Mouse (Mus musculus): ENCODE measurements at regions not wholly inside any gene's neighbourhood (a gene's known extent, or its start where the extent isn't known, plus 50 kb on each side); places are given as distances from the start of the nearest gene placed in this dataset.
A peak's percentile ranks its signal among the peaks of the same experiment; 100 is the strongest.

GRCm38 (mm10) chr13:101505054-101505453, 263.0 kb downstream of the Pik3r1 start:
- no peak for DNase-seq (ENCODE audit: low read depth, low spot score)

- no peak for DNase-seq (ENCODE audit: low read depth, low spot score)
Observed at GRCm38 (mm10) chr13:101504241-101504640, 263.8 kb downstream of the Pik3r1 start.

- DNase-seq (ENCODE audit: low read depth, low spot score), result no peak
Observed at GRCm38 (mm10) chr13:101501845-101502284, 266.2 kb downstream of the Pik3r1 start.

GRCm38 (mm10) chr13:101501061-101501460, 267.0 kb downstream of the Pik3r1 start:
- DNase-seq (ENCODE audit: low read depth, low spot score), result no peak

- peak; percentile 37 for DNase-seq (ENCODE audit: low read depth, low spot score)
Observed at GRCm38 (mm10) chr13:101491835-101492234, 276.2 kb downstream of the Pik3r1 start.

GRCm38 (mm10) chr13:101490961-101491360, 277.1 kb downstream of the Pik3r1 start:
- DNase-seq (ENCODE audit: low read depth, low spot score), result no peak

- no peak for DNase-seq (ENCODE audit: low read depth, low spot score)
Observed at GRCm38 (mm10) chr13:101487621-101488020, 280.4 kb downstream of the Pik3r1 start.

- no peak for DNase-seq (ENCODE audit: low read depth, low spot score)
Observed at GRCm38 (mm10) chr13:101485823-101486222, 282.2 kb downstream of the Pik3r1 start.

- DNase-seq (ENCODE audit: low read depth, low spot score), result no peak
Observed at GRCm38 (mm10) chr13:101483816-101484215, 284.2 kb downstream of the Pik3r1 start.

- no peak for DNase-seq (ENCODE audit: low read depth, low spot score)
Observed at GRCm38 (mm10) chr13:101481551-101482184, 286.3 kb downstream of the Pik3r1 start.

- no peak for DNase-seq (ENCODE audit: low read depth, low spot score)
Observed at GRCm38 (mm10) chr13:101479297-101479652, 288.7 kb downstream of the Pik3r1 start.

GRCm38 (mm10) chr13:101478608-101479296, 289.3 kb downstream of the Pik3r1 start:
- no peak for DNase-seq (ENCODE audit: low read depth, low spot score)

- no peak for DNase-seq (ENCODE audit: low read depth, low spot score)
Observed at GRCm38 (mm10) chr13:101473349-101473748, 294.7 kb downstream of the Pik3r1 start.

GRCm38 (mm10) chr13:101470560-101471247, 297.3 kb downstream of the Pik3r1 start:
- no peak for DNase-seq (ENCODE audit: low read depth, low spot score)

GRCm38 (mm10) chr13:101465748-101466127, 302.3 kb downstream of the Pik3r1 start:
- DNase-seq (ENCODE audit: low read depth, low spot score), result no peak

- no peak for DNase-seq (ENCODE audit: low read depth, low spot score)
Observed at GRCm38 (mm10) chr13:101464928-101465747, 302.9 kb downstream of the Pik3r1 start.

- no peak for DNase-seq (ENCODE audit: low read depth, low spot score)
Observed at GRCm38 (mm10) chr13:101456926-101457325, 311.1 kb downstream of the Pik3r1 start.

GRCm38 (mm10) chr13:101454276-101454675, 313.7 kb downstream of the Pik3r1 start:
- DNase-seq (ENCODE audit: low read depth, low spot score), result no peak

GRCm38 (mm10) chr13:101450501-101450900, 317.5 kb downstream of the Pik3r1 start:
- DNase-seq (ENCODE audit: low read depth, low spot score), result no peak

- DNase-seq (ENCODE audit: low read depth, low spot score), result peak; percentile 23
Observed at GRCm38 (mm10) chr13:101439517-101439916, 328.5 kb downstream of the Pik3r1 start.

GRCm38 (mm10) chr13:101439041-101439440, 329.0 kb downstream of the Pik3r1 start:
- peak; percentile 56 for DNase-seq (ENCODE audit: low read depth, low spot score)

GRCm38 (mm10) chr13:101433162-101433561, 334.9 kb downstream of the Pik3r1 start:
- no peak for DNase-seq (ENCODE audit: low read depth, low spot score)
